15 mouse cellular contexts compared by ENCODE assay signal in the genomic region with DNA sequence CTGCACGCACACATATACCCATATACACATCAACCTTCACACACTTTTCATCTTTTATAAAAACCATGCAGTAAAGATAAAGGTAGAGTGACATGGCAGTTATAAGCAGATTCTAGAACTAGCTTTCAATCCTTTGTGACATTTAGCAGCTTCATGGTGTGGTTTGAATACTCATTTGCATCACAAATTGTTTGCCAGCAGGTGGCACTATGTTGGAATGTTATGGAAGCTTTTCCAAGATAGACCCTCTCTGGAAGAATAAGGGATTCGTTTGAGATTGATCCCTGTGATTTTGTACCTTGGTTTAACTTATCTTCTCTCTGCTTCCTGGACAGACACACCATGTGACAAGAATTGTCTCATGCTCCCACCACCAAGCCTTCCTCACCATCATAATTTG.
DNase-seq lines count a peak whose midpoint lies in the region; ATAC-seq and TF ChIP-seq lines count a peak whose summit lies in the region.
"Had no signal": no experiment of that assay in that cellular context is flagged by ENCODE, and none has a peak within 500 bp of the region (broad histone marks: within the 10 kb centered on the region; RNA-seq: fewer than 3 reads in every experiment).

No protein-coding gene starts in this region.

- H3K4me1 ChIP-seq in lung, embryonic 14.5 days (ENCODE audit: insufficient read depth): no peaks in the 10 kb centered on the region
- H3K4me1 ChIP-seq: forebrain, embryonic 13.5 days; hindbrain, embryonic 12.5 days; neural tube, embryonic 12.5 days had no signal

- H3K27me3 ChIP-seq in lung, embryonic 14.5 days (ENCODE audit: insufficient read depth, low read length): no peaks in the 10 kb centered on the region
- H3K27me3 ChIP-seq: forebrain, embryonic 13.5 days; hindbrain, embryonic 12.5 days; neural tube, embryonic 12.5 days had no signal

- 51% methylated on average over 2 of the region's 2 CpGs for WGBS in lung, embryonic 14.5 days

- H3K9me3 ChIP-seq in lung, embryonic 14.5 days (ENCODE audit: low read depth, low read length): no peaks in the 10 kb centered on the region
- H3K9me3 ChIP-seq: forebrain, embryonic 13.5 days; hindbrain, embryonic 12.5 days; neural tube, embryonic 12.5 days had no signal

- no peak overlapping the region for H3K4me3 ChIP-seq in lung, embryonic 14.5 days (ENCODE audit: low read depth, low read length)
- H3K4me3 ChIP-seq: forebrain, embryonic 13.5 days; hindbrain, embryonic 12.5 days; neural tube, embryonic 12.5 days had no signal

- H3K36me3 ChIP-seq in lung, embryonic 14.5 days (ENCODE audit: insufficient read depth): no peaks in the 10 kb centered on the region
- H3K36me3 ChIP-seq: hindbrain, embryonic 12.5 days; neural tube, embryonic 12.5 days had no signal

- no peak overlapping the region for H3K27ac ChIP-seq in lung, embryonic 14.5 days (ENCODE audit: low read depth)
- H3K27ac ChIP-seq: forebrain, embryonic 13.5 days; hindbrain, embryonic 12.5 days; neural tube, embryonic 12.5 days had no signal

- no peak for ATAC-seq in lung, embryonic 14.5 days (ENCODE audit: insufficient read depth)
- ATAC-seq: forebrain, embryonic 13.5 days had no signal

- no peak overlapping the region for H3K9ac ChIP-seq in lung, embryonic 14.5 days
- H3K9ac ChIP-seq: forebrain, embryonic 13.5 days; hindbrain, embryonic 12.5 days; neural tube, embryonic 12.5 days had no signal

- no peak for TF ChIP-seq CTCF in lung, embryonic 14.5 days (IDR thresholded peaks at IDR 0.05; ENCODE audit: low read depth)

- no peak overlapping the region for H3K4me2 ChIP-seq in lung, embryonic 14.5 days
- H3K4me2 ChIP-seq: forebrain, embryonic 13.5 days; hindbrain, embryonic 12.5 days; neural tube, embryonic 12.5 days had no signal

- peak; percentile 13 for DNase-seq in heart, postnatal 4 days
- no peak for DNase-seq in heart, adult 18-20 months
- peak; percentile 45 for DNase-seq in lung, embryonic 14.5 days
- no peak for DNase-seq in lung, postnatal 4 days
- DNase-seq in R1 (ENCODE audit: low read depth, low spot score): peak; percentile 56
- peak; percentile 6 for DNase-seq in embryo, embryonic 10 days (ENCODE audit: low spot score)
- DNase-seq in B cell, adult 2 months: no peak
- no peak for DNase-seq in spleen, postnatal 36 days (ENCODE audit: low spot score in 2 of 2)
- DNase-seq: cerebellum, postnatal 25 days; layer of hippocampus, adult 9-11 months; right cerebral cortex, postnatal 25 days; thymus, adult 18-20 months had no signal

Comparison
In these comparisons a context has a peak if more than half of its experiments do, and no peak if none do; other contexts are left out.
1. DNase-seq: peak in heart, postnatal 4 days (single experiment), lung, embryonic 14.5 days (single experiment), R1 (single experiment) and embryo, embryonic 10 days (single experiment); none in heart, adult 18-20 months (0 of 2), lung, postnatal 4 days (0 of 2), B cell, adult 2 months (0 of 2) and spleen, postnatal 36 days (0 of 2).